Mouse (Mus musculus): ENCODE results near the gene Adgrg1. TPM values are rescaled to one million over a fixed set of nuclear protein-coding genes. Genes with fewer than 3 reads are reported as not detected.
A peak's percentile ranks its signal among the peaks of the same experiment; 100 is the strongest.

Gene Adgrg1
- polyA plus RNA-seq, 1 experiment from 2014 or later: 193 TPM

DNA sequence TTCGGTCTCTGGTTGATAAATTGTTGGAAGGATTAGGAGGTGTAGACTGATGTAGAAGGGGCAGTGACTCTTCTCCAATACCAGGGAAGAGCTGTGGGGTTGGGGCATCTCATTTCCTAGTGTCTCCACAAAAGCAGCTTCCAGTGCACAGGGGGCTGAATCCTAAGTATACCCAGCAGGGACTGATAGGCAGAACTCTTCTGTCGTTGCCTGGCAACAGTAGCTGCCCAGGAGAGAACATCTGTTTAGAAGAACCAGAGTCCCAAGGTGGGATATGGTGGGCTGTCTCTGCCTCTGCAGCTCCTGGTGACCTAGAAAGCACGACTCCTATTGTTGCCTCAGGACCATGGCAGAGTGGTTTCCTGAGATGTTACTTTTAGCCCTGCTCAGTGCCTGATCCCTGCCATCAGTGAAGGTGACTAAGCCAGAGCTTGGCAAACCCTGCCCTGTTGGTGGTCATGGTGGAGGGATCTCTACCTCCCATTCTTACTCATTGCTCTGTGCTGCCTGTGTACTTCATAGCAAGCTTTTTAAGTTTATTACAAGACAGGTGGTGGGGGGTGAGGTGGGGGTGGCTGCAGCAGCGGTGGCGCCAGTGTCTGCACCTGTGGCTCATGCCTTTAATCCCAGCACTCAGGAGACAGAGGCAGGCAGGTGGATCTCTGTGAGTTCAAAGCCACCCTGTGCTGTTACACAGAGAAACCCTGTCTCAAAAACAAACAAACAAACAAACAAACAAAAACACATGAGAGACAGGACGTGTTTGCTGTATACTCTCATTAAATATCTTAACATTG is 73.5 kb downstream of the Adgrg1 start:
- 65% methylated on average over 6 of the region's 6 CpGs for WGBS
- H3K4me2 ChIP-seq (replicated peaks): no peak overlapping the region
- no peak for ATAC-seq (ENCODE audit: low FRiP score, low read depth)

DNA sequence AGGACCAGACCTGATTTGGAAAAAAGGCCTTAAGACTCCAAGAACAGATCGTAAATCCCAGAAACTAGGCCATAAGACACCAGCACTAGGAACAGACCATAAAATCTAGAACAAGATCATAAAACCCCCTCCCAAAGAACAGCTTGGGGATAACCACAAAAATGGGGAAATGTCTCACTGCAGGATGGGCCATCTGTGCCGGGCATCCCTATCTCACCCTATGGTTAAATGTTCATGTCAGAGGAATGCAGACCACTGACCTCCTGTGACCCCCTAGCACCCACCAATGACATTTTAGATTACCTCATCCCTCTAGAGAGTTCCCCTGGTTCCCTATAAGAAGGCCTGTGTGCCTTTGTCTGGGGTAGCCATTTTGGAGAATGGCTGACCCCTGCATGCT is 75.1 kb downstream of the Adgrg1 start:
- peaks cover 8% of the 10 kb centered on the region; the same call in 1 of the 2 replicates for H3K4me1 ChIP-seq
- no peaks in the 10 kb centered on the region for H3K9me3 ChIP-seq
- H3K9ac ChIP-seq (replicated peaks): no peak overlapping the region
- H3K27me3 ChIP-seq: no peaks in the 10 kb centered on the region
- H3K4me3 ChIP-seq: no peak overlapping the region
- ATAC-seq (ENCODE audit: low FRiP score, low read depth): no peak
- no peak overlapping the region for H3K27ac ChIP-seq (replicated peaks)
- H3K36me3 ChIP-seq: no peaks in the 10 kb centered on the region
- WGBS: 88% methylated on average over 2 of the region's 2 CpGs
- no peak overlapping the region for H3K4me2 ChIP-seq (replicated peaks)

More for the DNA sequence above, 73.5 kb downstream of the Adgrg1 start:
- Histone ChIP-seq H3K9me3 (no peaks in the 10 kb centered on the region), H3K4me3 (no peak overlapping the region), H3K27ac (replicated peaks) (no peak overlapping the region), H3K27me3 (no peaks in the 10 kb centered on the region), H3K9ac (replicated peaks) (no peak overlapping the region), H3K36me3 (no peaks in the 10 kb centered on the region), H3K4me1 (peaks cover 8% of the 10 kb centered on the region; the same call in 1 of the 2 replicates)

DNA sequence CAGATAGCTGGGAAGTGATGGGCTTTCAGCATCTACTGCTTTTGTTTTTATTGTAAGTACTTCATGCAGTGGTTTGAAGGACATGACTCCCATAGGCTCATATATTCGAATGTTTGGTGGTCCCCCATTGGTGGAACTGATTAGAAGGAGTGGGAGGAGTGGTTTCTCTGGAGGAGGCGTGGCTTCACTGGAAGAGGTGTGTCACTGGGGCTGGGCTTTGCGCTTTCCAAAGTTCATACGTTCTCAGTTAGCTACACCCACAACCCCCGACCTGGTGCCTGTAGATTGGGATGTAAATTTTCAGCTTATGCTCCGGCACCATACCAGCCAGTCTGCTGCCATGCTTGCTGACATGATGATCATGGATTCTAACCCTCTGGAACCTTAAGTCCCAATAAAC is 79.9 kb downstream of the Adgrg1 start:
- Histone ChIP-seq H3K9me3 (no peaks in the 10 kb centered on the region), H3K4me3 (no peak overlapping the region), H3K27me3 (no peaks in the 10 kb centered on the region), H3K4me1 (0 out of 2 replicates have a peak, but pooled peaks cover 2% of the 10 kb centered on the region), H3K36me3 (no peaks in the 10 kb centered on the region), H3K9ac (replicated peaks) (no peak overlapping the region), H3K4me2 (replicated peaks) (no peak overlapping the region), H3K27ac (replicated peaks) (no peak overlapping the region)
- 67% methylated on average over 6 of the region's 6 CpGs for WGBS
- no peak for ATAC-seq (ENCODE audit: low FRiP score, low read depth)

DNA sequence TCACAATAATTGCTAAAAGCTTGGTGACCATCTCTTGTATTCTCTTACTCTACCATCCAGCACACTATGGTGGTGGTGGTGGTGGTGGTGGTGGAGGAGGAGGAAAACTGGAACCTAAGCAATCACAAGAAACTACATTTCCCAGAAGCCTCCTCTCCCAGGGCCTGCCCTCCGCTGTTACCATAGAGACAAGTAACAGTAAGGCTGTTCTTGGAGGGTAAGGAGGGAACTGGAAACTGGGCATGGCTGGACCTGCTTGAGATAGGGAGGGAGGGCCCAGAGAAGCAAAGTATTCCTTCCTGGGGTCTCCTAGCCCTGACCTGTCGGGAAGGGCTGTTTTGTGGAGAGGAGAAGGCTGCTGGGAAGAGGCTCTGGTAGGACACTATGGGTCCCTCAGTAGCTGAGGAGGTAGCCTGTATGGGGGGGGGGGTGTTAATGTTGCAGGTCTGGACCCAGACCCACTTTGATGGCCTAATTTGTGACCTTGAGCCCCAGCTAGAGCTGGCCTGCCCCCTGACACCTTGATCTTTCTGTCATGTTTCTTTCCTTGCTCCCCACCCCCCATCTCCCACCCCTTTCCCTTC is 80.5 kb downstream of the Adgrg1 start, which contains the start of gene Drc7:
Gene Drc7, plus strand, starts transcription at position 177 of the 584 bp plus-strand sequence.
- Histone ChIP-seq H3K4me3 (no peak within 1 kb of the TSS), H3K9me3 (no peaks in the 10 kb centered on the region), H3K27me3 (no peaks in the 10 kb centered on the region), H3K4me1 (0 out of 2 replicates have a peak, but pooled peaks cover 2% of the 10 kb centered on the region), H3K36me3 (no peaks in the 10 kb centered on the region), H3K4me2 (replicated peaks) (no peak within 1 kb of the TSS), H3K9ac (replicated peaks) (no peak within 1 kb of the TSS), H3K27ac (replicated peaks) (no peak within 1 kb of the TSS)
- 7% methylated on average over 2 of the region's 2 CpGs for WGBS
- peak; percentile 83 for ATAC-seq (ENCODE audit: low FRiP score, low read depth)

DNA sequence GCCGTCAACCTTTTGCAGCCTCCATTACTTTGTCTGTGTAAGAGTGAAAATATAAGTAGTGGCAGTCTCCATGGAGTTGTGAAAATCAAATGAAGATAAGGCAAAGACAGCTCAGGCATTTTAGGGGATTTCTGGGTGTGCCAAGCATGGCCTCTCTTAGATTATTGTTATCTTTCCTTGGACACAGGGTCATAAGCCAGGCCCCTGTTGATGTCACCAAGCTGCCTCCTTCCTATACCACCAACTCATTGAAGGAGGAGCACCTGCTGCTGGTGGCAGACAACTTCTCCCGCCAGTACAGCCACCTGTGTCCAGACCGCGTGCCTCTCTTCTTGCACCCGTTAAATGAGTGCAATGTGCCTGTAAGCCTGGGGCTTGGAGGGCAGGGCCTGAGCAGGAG is 81.9 kb downstream of the Adgrg1 start:
- H3K27me3 ChIP-seq: no peaks in the 10 kb centered on the region
- H3K9ac ChIP-seq (replicated peaks): no peak overlapping the region
- H3K9me3 ChIP-seq: no peaks in the 10 kb centered on the region
- no peak overlapping the region for H3K4me3 ChIP-seq
- H3K36me3 ChIP-seq: no peaks in the 10 kb centered on the region
- WGBS: 87% methylated on average over 5 of the region's 5 CpGs
- H3K27ac ChIP-seq (replicated peaks): no peak overlapping the region
- no peak overlapping the region for H3K4me2 ChIP-seq (replicated peaks)
- no peak for ATAC-seq (ENCODE audit: low FRiP score, low read depth)
- H3K4me1 ChIP-seq: 0 out of 2 replicates have a peak, but pooled peaks cover 2% of the 10 kb centered on the region

DNA sequence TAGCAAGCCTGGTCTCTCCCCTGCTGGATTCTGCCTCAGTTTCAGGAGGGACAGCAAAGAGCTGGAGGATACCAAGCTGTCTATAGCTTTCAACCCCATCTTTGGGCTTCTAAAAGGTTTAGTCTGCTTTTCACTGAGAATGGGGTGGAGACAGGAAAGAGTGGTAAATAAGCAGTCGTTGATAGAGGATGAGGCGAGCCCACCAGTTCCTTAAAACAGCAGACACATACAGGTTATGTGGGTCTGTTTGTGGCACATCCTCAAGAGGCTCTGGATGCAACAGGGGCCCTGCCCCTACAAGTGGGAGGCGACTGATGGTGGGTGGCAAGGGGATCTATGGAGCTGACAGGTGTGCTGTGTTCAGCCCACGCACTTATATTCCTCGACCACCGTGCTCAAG is 84.1 kb downstream of the Adgrg1 start:
- Histone ChIP-seq H3K4me2 (replicated peaks) (no peak overlapping the region), H3K4me1 (0 out of 2 replicates have a peak, but pooled peaks cover 2% of the 10 kb centered on the region), H3K4me3 (no peak overlapping the region), H3K9me3 (no peaks in the 10 kb centered on the region), H3K27ac (replicated peaks) (no peak overlapping the region), H3K36me3 (no peaks in the 10 kb centered on the region), H3K9ac (replicated peaks) (no peak overlapping the region), H3K27me3 (no peaks in the 10 kb centered on the region)
- ATAC-seq (ENCODE audit: low FRiP score, low read depth): no peak
- 87% methylated on average over 6 of the region's 6 CpGs for WGBS

DNA sequence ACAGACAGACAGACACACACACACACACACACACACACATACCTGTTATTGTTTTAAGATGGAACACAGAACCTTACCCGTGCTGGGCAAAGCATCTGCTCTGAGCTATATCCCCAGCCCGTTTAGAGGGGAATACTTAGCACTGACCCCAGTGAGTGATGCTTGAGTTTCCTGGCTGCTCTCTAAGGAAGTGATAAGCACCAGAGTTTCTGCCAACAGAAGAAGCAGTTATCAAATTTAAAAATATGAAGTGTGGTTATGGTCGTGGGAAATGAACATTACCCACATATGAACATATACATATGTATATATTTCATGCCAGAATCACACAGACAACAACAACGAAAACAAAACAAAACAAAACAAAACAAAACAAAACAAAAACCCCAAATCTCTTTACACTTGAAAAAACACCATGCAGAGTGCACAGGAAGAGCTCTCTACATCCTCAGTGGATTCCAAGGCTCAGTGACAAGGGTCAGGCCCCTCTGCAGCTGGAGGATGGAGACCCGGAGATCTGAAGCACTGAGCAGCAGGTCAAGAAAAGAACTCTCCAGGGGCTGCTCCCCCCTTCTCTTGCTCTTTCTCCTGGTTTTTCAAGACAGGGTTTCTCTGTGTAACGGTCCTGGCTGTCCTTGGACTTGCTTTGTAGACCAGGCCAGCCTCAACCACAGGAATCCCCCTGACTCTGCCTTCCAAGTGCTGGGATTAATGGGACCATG is 85.4 kb downstream of the Adgrg1 start:
- no peaks in the 10 kb centered on the region for H3K9me3 ChIP-seq
- no peak overlapping the region for H3K4me3 ChIP-seq
- no peak overlapping the region for H3K27ac ChIP-seq (replicated peaks)
- ATAC-seq (ENCODE audit: low FRiP score, low read depth): no peak
- H3K36me3 ChIP-seq: no peaks in the 10 kb centered on the region
- 73% methylated on average over 6 of the region's 6 CpGs for WGBS
- H3K4me2 ChIP-seq (replicated peaks): no peak overlapping the region
- H3K9ac ChIP-seq (replicated peaks): no peak overlapping the region
- H3K4me1 ChIP-seq: 0 out of 2 replicates have a peak, but pooled peaks cover 2% of the 10 kb centered on the region
- H3K27me3 ChIP-seq: no peaks in the 10 kb centered on the region

Other genes with a start within 250 kb of the Adgrg1 start
- gene Ccl22, start 229.2 kb upstream of the Adgrg1 start, polyA plus RNA-seq (2016; fragmentation: Nextera tagmentation; extraction: Ambion mirVana): not detected in 2 replicates
- gene Cx3cl1, start 202.7 kb upstream of the Adgrg1 start, polyA plus RNA-seq (2016; fragmentation: Nextera tagmentation; extraction: Ambion mirVana): 8.2 and 11.3 TPM in 2 replicates
- gene Ccl17, start 164.3 kb upstream of the Adgrg1 start, polyA plus RNA-seq (2016; fragmentation: Nextera tagmentation; extraction: Ambion mirVana): not detected in 2 replicates
- gene Coq9, start 136.4 kb upstream of the Adgrg1 start, polyA plus RNA-seq (2016; fragmentation: Nextera tagmentation; extraction: Ambion mirVana): 53.4 and 54.4 TPM in 2 replicates
- gene Ciapin1, start 136.4 kb upstream of the Adgrg1 start, polyA plus RNA-seq (2016; fragmentation: Nextera tagmentation; extraction: Ambion mirVana): 182 and 192 TPM in 2 replicates
- gene Polr2c, start 117.3 kb upstream of the Adgrg1 start, polyA plus RNA-seq (2016; fragmentation: Nextera tagmentation; extraction: Ambion mirVana): 136 and 140 TPM in 2 replicates
- gene Dok4, start 98.4 kb upstream of the Adgrg1 start, polyA plus RNA-seq (2016; fragmentation: Nextera tagmentation; extraction: Ambion mirVana): 24.8 and 26.6 TPM in 2 replicates
- gene Ccdc102a, start 56.7 kb upstream of the Adgrg1 start, polyA plus RNA-seq (2016; fragmentation: Nextera tagmentation; extraction: Ambion mirVana): 16.3 and 18.1 TPM in 2 replicates
- gene Adgrg5, start 51.1 kb upstream of the Adgrg1 start, polyA plus RNA-seq (2016; fragmentation: Nextera tagmentation; extraction: Ambion mirVana): 0.09 and 0.10 TPM in 2 replicates
- gene Adgrg3, start 42.9 kb downstream of the Adgrg1 start, polyA plus RNA-seq (2016; fragmentation: Nextera tagmentation; extraction: Ambion mirVana): 1.7 and 2.7 TPM in 2 replicates
- gene Drc7, start 80.4 kb downstream of the Adgrg1 start, polyA plus RNA-seq (2016; fragmentation: Nextera tagmentation; extraction: Ambion mirVana): 0.21 TPM in 1 of 2 replicates, not detected in the other
- gene Katnb1, start 106.4 kb downstream of the Adgrg1 start, polyA plus RNA-seq (2016; fragmentation: Nextera tagmentation; extraction: Ambion mirVana): 35.6 and 40.8 TPM in 2 replicates
- 10.0 and 10.4 TPM in 2 replicates for gene Kifc3, start 228.1 kb downstream of the Adgrg1 start, polyA plus RNA-seq (2016; fragmentation: Nextera tagmentation; extraction: Ambion mirVana)

Data from midbrain, embryonic 12.5 days (tissue).